ENCODE assay signal across 11 mouse cellular contexts in genomic region chr13:104572236-104572635, GRCm38 (mm10).
"Had no signal": no experiment of that assay in that cellular context is flagged by ENCODE, and none has a peak within 500 bp of the region (broad histone marks: within the 10 kb centered on the region; RNA-seq: fewer than 3 reads in every experiment).

No protein-coding gene starts in this region.

- H3K4me2 ChIP-seq: limb, embryonic 12.5 days; neural tube, embryonic 12.5 days had no signal

- H3K9ac ChIP-seq: limb, embryonic 12.5 days; liver, embryonic 14.5 days; neural tube, embryonic 12.5 days had no signal

- H3K4me1 ChIP-seq: neural tube, embryonic 12.5 days had no signal

- H3K27me3 ChIP-seq: limb, embryonic 12.5 days; neural tube, embryonic 12.5 days had no signal

- DNase-seq: kidney, postnatal 25 days; layer of hippocampus, postnatal 36 days; lung, adult 18-20 months; lung, postnatal 36 days; midbrain, embryonic 14.5 days; right cerebral cortex, postnatal 4 days; thymus, postnatal 4 days had no signal

- H3K27ac ChIP-seq: limb, embryonic 12.5 days; liver, embryonic 14.5 days; midbrain, embryonic 10.5 days; neural tube, embryonic 12.5 days had no signal

- H3K4me3 ChIP-seq: limb, embryonic 12.5 days; midbrain, embryonic 10.5 days; neural tube, embryonic 12.5 days had no signal

- H3K9me3 ChIP-seq: limb, embryonic 12.5 days; midbrain, embryonic 10.5 days; neural tube, embryonic 12.5 days had no signal

- H3K36me3 ChIP-seq: limb, embryonic 12.5 days; midbrain, embryonic 10.5 days; neural tube, embryonic 12.5 days had no signal
